Mouse (Mus musculus) layer of hippocampus, adult 2 months (tissue): ENCODE results near the gene Sdha. TPM values are rescaled to one million over a fixed set of nuclear protein-coding genes. Genes with fewer than 3 reads are reported as not detected.
A peak's percentile ranks its signal among the peaks of the same experiment; 100 is the strongest.

Experiments used
- DNase-seq, 2 experiments: peaks; one replicate each; pipeline ENCODE4 v3.0.0; 2022; ENCODE audit warnings: low spot score in 2 of 2
- H3K27ac ChIP-seq: fragments of 200-600 bp; 2 replicates; pipeline ENCODE4 v1.8.1; 2022
- H3K4me3 ChIP-seq: fragments of 200-600 bp; 2 replicates; pipeline ENCODE4 v1.8.1; 2022; ENCODE audit warnings: mild to moderate bottlenecking
- CTCF ChIP-seq: fragments of 200-600 bp; conservative IDR thresholded peaks from 2 replicates; pipeline ENCODE4 v1.8.1; 2022; ENCODE audit warnings: antibody characterized with exemption, mild to moderate bottlenecking, moderate library complexity
- total RNA-seq, 2 experiments: library from RNA; stranded (reverse); gene quantifications; 2 replicates each; pipeline ENCODE4 v1.2.3; 2021

Gene Sdha
- total RNA-seq, 2 experiments from 2014 or later: 306 to 317 TPM

- Histone ChIP-seq H3K4me3 (peak overlapping the region; percentile 91), H3K27ac (peak overlapping the region; percentile 99)
- no peak for DNase-seq
- TF ChIP-seq CTCF: no peak
Observed at GRCm38 (mm10) chr13:74350435-74350906, 391 bp upstream of the Sdha start.

GRCm38 (mm10) chr13:74341036-74341435, 9.0 kb downstream of the Sdha start:
- H3K4me3 ChIP-seq: no peak overlapping the region
- H3K27ac ChIP-seq: no peak overlapping the region
- peak; percentile 85 for TF ChIP-seq CTCF
- peak in 1 of 2 experiments; percentile 32 for DNase-seq

- Histone ChIP-seq H3K27ac (no peak overlapping the region), H3K4me3 (no peak overlapping the region)
- no peak for DNase-seq
- TF ChIP-seq CTCF: no peak
Observed at GRCm38 (mm10) chr13:74329321-74329720, 20.8 kb downstream of the Sdha start.

- peak within 1 kb of the TSS; percentile 93 for H3K27ac ChIP-seq
Observed at GRCm38 (mm10) chr13:74317170-74317849, 32.8 kb downstream of the Sdha start, which contains the start of gene Pdcd6. TSS of gene Pdcd6 (minus strand) at chr13:74317580.

GRCm38 (mm10) chr13:74316789-74317169, 33.3 kb downstream of the Sdha start:
- no peak for DNase-seq
- Histone ChIP-seq H3K4me3 (peak overlapping the region; percentile 98), H3K27ac (peak overlapping the region; percentile 93)
- TF ChIP-seq CTCF: no peak

More at GRCm38 (mm10) chr13:74317170-74317849, 32.8 kb downstream of the Sdha start, which contains the start of gene Pdcd6:
- no peak for TF ChIP-seq CTCF
- DNase-seq: peak; percentile 90 to 92
- H3K4me3 ChIP-seq: peak within 1 kb of the TSS; percentile 98

GRCm38 (mm10) chr13:74316386-74316785, 33.7 kb downstream of the Sdha start:
- TF ChIP-seq CTCF: no peak
- peak overlapping the region; percentile 93 for H3K27ac ChIP-seq

GRCm38 (mm10) chr13:74314616-74315015, 35.5 kb downstream of the Sdha start:
- Histone ChIP-seq H3K4me3 (no peak overlapping the region), H3K27ac (no peak overlapping the region)
- DNase-seq: no peak
- TF ChIP-seq CTCF: no peak

More at GRCm38 (mm10) chr13:74316386-74316785, 33.7 kb downstream of the Sdha start:
- peak overlapping the region; percentile 98 for H3K4me3 ChIP-seq
- no peak for DNase-seq

GRCm38 (mm10) chr13:74305780-74306179, 44.3 kb downstream of the Sdha start:
- no peak overlapping the region for H3K4me3 ChIP-seq
- no peak for DNase-seq
- TF ChIP-seq CTCF: no peak
- no peak overlapping the region for H3K27ac ChIP-seq

GRCm38 (mm10) chr13:74305380-74305779, 44.7 kb downstream of the Sdha start:
- no peak overlapping the region for H3K4me3 ChIP-seq
- no peak for DNase-seq
- TF ChIP-seq CTCF: no peak
- no peak overlapping the region for H3K27ac ChIP-seq

- no peak for DNase-seq
- Histone ChIP-seq H3K4me3 (no peak overlapping the region), H3K27ac (no peak overlapping the region)
- TF ChIP-seq CTCF: peak; percentile 65
Observed at GRCm38 (mm10) chr13:74302050-74303037, 47.7 kb downstream of the Sdha start.

- no peak for TF ChIP-seq CTCF
- no peak overlapping the region for H3K27ac ChIP-seq
- DNase-seq: no peak
- no peak overlapping the region for H3K4me3 ChIP-seq
Observed at GRCm38 (mm10) chr13:74301607-74301984, 48.5 kb downstream of the Sdha start.

GRCm38 (mm10) chr13:74300925-74301606, 49.0 kb downstream of the Sdha start:
- Histone ChIP-seq H3K4me3 (no peak overlapping the region), H3K27ac (no peak overlapping the region)
- peak; percentile 75 to 77 for DNase-seq
- TF ChIP-seq CTCF: peak; percentile 94

- Histone ChIP-seq H3K4me3 (no peak overlapping the region), H3K27ac (no peak overlapping the region)
- TF ChIP-seq CTCF: no peak
- no peak for DNase-seq
Observed at GRCm38 (mm10) chr13:74296376-74296775, 53.7 kb downstream of the Sdha start.
